Mouse (Mus musculus) megakaryocyte, embryonic 14.5 days (primary cell): Measurements from ENCODE around the gene Kif13a.

Source experiments
- FLI1 ChIP-seq: IDR thresholded peaks from 2 replicates; pipeline ENCODE4 v1.6.1; 2012; ENCODE audit warnings: low read length, inconsistent platforms, mixed read lengths
- GATA1 ChIP-seq: IDR thresholded peaks from 3 replicates; pipeline ENCODE4 v1.6.1; 2012; ENCODE audit warnings: mixed read lengths, low read length, inconsistent platforms, borderline replicate concordance

- TF ChIP-seq GATA1 (no peak), FLI1 (no peak)
These were observed 18.6 kb downstream of the Kif13a start for GRCm38 (mm10) chr13:46911018-46911419.
